Comparison of ENCODE assay signal across 23 mouse cellular contexts in the genomic region with DNA sequence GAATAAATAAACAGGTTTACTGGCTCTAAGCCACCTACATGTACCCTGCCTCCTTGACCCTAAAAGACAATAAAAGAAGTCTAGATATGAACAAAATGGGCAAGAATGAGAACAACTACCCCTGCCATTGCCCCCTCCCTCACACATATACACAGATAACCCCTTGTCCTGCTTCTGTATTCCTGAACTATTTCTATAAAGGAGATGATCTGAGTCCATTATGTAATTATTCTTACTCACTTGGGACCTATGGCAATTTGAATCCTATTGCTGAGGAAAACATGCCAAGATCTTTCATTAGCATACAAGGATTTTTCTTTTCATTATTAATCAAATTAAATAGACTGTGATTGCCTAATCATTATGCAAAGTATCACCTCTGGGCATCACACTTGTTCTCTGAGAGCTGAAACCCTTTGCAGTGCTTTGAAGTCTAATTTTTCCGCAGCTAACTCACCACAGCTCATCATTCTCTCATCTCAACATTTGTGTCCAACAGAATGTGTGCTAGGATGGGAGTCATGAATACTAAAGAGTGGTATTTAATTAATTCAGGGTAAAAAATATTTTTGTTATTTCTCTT. TPM values are rescaled to one million over a fixed set of nuclear protein-coding genes. Genes with fewer than 3 reads are reported as not detected.
DNase-seq lines count a peak whose midpoint lies in the region; ATAC-seq lines count a peak whose summit lies in the region.
"Had no signal": no experiment of that assay in that cellular context is flagged by ENCODE, and none has a peak within 500 bp of the region (broad histone marks: within the 10 kb centered on the region; RNA-seq: fewer than 3 reads in every experiment).

No protein-coding gene starts in this region.

- WGBS in hindbrain, embryonic 12.5 days, result 75% methylated on average over 1 of the region's 1 CpGs
- 94% methylated on average over 1 of the region's 1 CpGs for WGBS in hindbrain, embryonic 10.5 days
- WGBS in neural tube, embryonic 14.5 days, result 71% methylated on average over 1 of the region's 1 CpGs
- 38% methylated on average over 1 of the region's 1 CpGs for WGBS in neural tube, embryonic 15.5 days
- 50% methylated on average over 1 of the region's 1 CpGs for WGBS in midbrain, embryonic 15.5 days
- WGBS in forebrain, embryonic 11.5 days, result 91% methylated on average over 1 of the region's 1 CpGs

- H3K9me3 ChIP-seq in hindbrain, embryonic 12.5 days (replicated peaks), result no peaks in the 10 kb centered on the region
- no peaks in the 10 kb centered on the region for H3K9me3 ChIP-seq in hindbrain, embryonic 10.5 days
- H3K9me3 ChIP-seq in neural tube, embryonic 14.5 days (ENCODE audit: control insufficient read depth, low read length), result no peaks in the 10 kb centered on the region
- H3K9me3 ChIP-seq in neural tube, embryonic 15.5 days (replicated peaks), result no peaks in the 10 kb centered on the region
- H3K9me3 ChIP-seq in midbrain, embryonic 15.5 days, result no peaks in the 10 kb centered on the region
- H3K9me3 ChIP-seq in forebrain, embryonic 11.5 days (ENCODE audit: control insufficient read depth, low read length), result no peaks in the 10 kb centered on the region
- H3K9me3 ChIP-seq: embryonic facial prominence, embryonic 12.5 days; forebrain, embryonic 13.5 days; G1E; heart, embryonic 13.5 days had no signal

- peak; percentile 60; the same call in 1 of the 2 replicates for ATAC-seq in hindbrain, embryonic 12.5 days (ENCODE audit: low FRiP score)
- ATAC-seq in neural tube, embryonic 14.5 days (ENCODE audit: low read depth), result peak; percentile 44; the same call in 1 of the 2 replicates
- ATAC-seq in neural tube, embryonic 15.5 days (ENCODE audit: low FRiP score), result no peak
- peak; percentile 89 for ATAC-seq in midbrain, embryonic 15.5 days (replicated peaks)
- no peak for ATAC-seq in forebrain, embryonic 11.5 days (replicated peaks; ENCODE audit: low FRiP score)
- ATAC-seq: CD4-positive, CD25-positive, alpha-beta regulatory T cell, adult 4 months; forebrain, embryonic 13.5 days; forebrain, postnatal 0 days had no signal

- H3K9ac ChIP-seq in hindbrain, embryonic 12.5 days, result no peak overlapping the region
- H3K9ac ChIP-seq in neural tube, embryonic 14.5 days (replicated peaks; ENCODE audit: low read depth, low read length), result no peak overlapping the region
- no peak overlapping the region for H3K9ac ChIP-seq in neural tube, embryonic 15.5 days (replicated peaks)
- H3K9ac ChIP-seq in midbrain, embryonic 15.5 days, result no peak overlapping the region
- no peak overlapping the region for H3K9ac ChIP-seq in forebrain, embryonic 11.5 days (ENCODE audit: low read length)
- H3K9ac ChIP-seq: embryonic facial prominence, embryonic 12.5 days; forebrain, embryonic 13.5 days; forebrain, postnatal 0 days; heart, embryonic 13.5 days had no signal

- no peaks in the 10 kb centered on the region for H3K27me3 ChIP-seq in hindbrain, embryonic 12.5 days
- H3K27me3 ChIP-seq in hindbrain, embryonic 10.5 days (ENCODE audit: insufficient read depth, poor library complexity, severe bottlenecking), result no peaks in the 10 kb centered on the region
- H3K27me3 ChIP-seq in neural tube, embryonic 14.5 days (ENCODE audit: control insufficient read depth, insufficient read depth, low read length), result no peaks in the 10 kb centered on the region
- H3K27me3 ChIP-seq in neural tube, embryonic 15.5 days (replicated peaks), result no peaks in the 10 kb centered on the region
- no peaks in the 10 kb centered on the region for H3K27me3 ChIP-seq in midbrain, embryonic 15.5 days (replicated peaks)
- H3K27me3 ChIP-seq in forebrain, embryonic 11.5 days (ENCODE audit: control insufficient read depth, insufficient read depth, low read length), result no peaks in the 10 kb centered on the region
- H3K27me3 ChIP-seq: embryonic facial prominence, embryonic 12.5 days; forebrain, embryonic 13.5 days; heart, embryonic 13.5 days had no signal

- H3K27ac ChIP-seq in hindbrain, embryonic 12.5 days, result no peak overlapping the region
- H3K27ac ChIP-seq in hindbrain, embryonic 10.5 days, result no peak overlapping the region
- no peak overlapping the region for H3K27ac ChIP-seq in neural tube, embryonic 14.5 days (ENCODE audit: low read depth, low read length)
- no peak overlapping the region for H3K27ac ChIP-seq in neural tube, embryonic 15.5 days (replicated peaks)
- no peak overlapping the region for H3K27ac ChIP-seq in midbrain, embryonic 15.5 days
- H3K27ac ChIP-seq in forebrain, embryonic 11.5 days (ENCODE audit: low read depth, low read length), result no peak overlapping the region
- H3K27ac ChIP-seq: embryonic facial prominence, embryonic 12.5 days; forebrain, embryonic 13.5 days; gastrocnemius, adult 2 months; heart, embryonic 13.5 days had no signal

- DNase-seq in hindbrain, embryonic 10.5 days (ENCODE audit: low spot score), result no peak
- no peak for DNase-seq in urinary bladder, postnatal 25 days (ENCODE audit: low spot score)
- DNase-seq in forebrain, embryonic 11.5 days (ENCODE audit: low spot score), result no peak
- DNase-seq: adrenal gland, adult 8-10 months; adrenal gland, postnatal 36 days; B cell, adult 2 months; cerebellum, adult 11-12 months; cerebellum, adult 9-10 months; cerebellum, postnatal 25 days; forebrain, postnatal 0 days; gastrocnemius, adult 2 months; gastrocnemius, postnatal 25 days; heart, adult 11 months; heart, postnatal 36 days had no signal

- no peaks in the 10 kb centered on the region for H3K36me3 ChIP-seq in hindbrain, embryonic 12.5 days
- H3K36me3 ChIP-seq in hindbrain, embryonic 10.5 days, result no peaks in the 10 kb centered on the region
- no peaks in the 10 kb centered on the region for H3K36me3 ChIP-seq in neural tube, embryonic 14.5 days (ENCODE audit: control insufficient read depth, insufficient read depth, low read length)
- no peaks in the 10 kb centered on the region for H3K36me3 ChIP-seq in neural tube, embryonic 15.5 days
- H3K36me3 ChIP-seq in midbrain, embryonic 15.5 days (replicated peaks), result no peaks in the 10 kb centered on the region
- no peaks in the 10 kb centered on the region for H3K36me3 ChIP-seq in forebrain, embryonic 11.5 days (ENCODE audit: control insufficient read depth, insufficient read depth, low read length)
- H3K36me3 ChIP-seq: embryonic facial prominence, embryonic 12.5 days; G1E; heart, embryonic 13.5 days had no signal

- no peaks in the 10 kb centered on the region for H3K4me1 ChIP-seq in hindbrain, embryonic 12.5 days
- no peaks in the 10 kb centered on the region for H3K4me1 ChIP-seq in hindbrain, embryonic 10.5 days (replicated peaks)
- H3K4me1 ChIP-seq in neural tube, embryonic 14.5 days (ENCODE audit: control insufficient read depth, insufficient read depth, low read length), result no peaks in the 10 kb centered on the region
- no peaks in the 10 kb centered on the region; the same call in 1 of the 2 replicates for H3K4me1 ChIP-seq in neural tube, embryonic 15.5 days
- H3K4me1 ChIP-seq in midbrain, embryonic 15.5 days, result no peaks in the 10 kb centered on the region
- no peaks in the 10 kb centered on the region for H3K4me1 ChIP-seq in forebrain, embryonic 11.5 days (replicated peaks; ENCODE audit: control insufficient read depth, insufficient read depth, low read length)
- H3K4me1 ChIP-seq: embryonic facial prominence, embryonic 12.5 days; heart, embryonic 13.5 days had no signal

- no peak overlapping the region for H3K4me2 ChIP-seq in hindbrain, embryonic 12.5 days (replicated peaks)
- no peak overlapping the region for H3K4me2 ChIP-seq in neural tube, embryonic 14.5 days (ENCODE audit: low read depth, low read length)
- no peak overlapping the region for H3K4me2 ChIP-seq in neural tube, embryonic 15.5 days
- H3K4me2 ChIP-seq in midbrain, embryonic 15.5 days, result no peak overlapping the region
- H3K4me2 ChIP-seq in forebrain, embryonic 11.5 days (ENCODE audit: low read depth, low read length, severe bottlenecking), result no peak overlapping the region
- H3K4me2 ChIP-seq: embryonic facial prominence, embryonic 12.5 days; forebrain, embryonic 13.5 days; heart, embryonic 13.5 days had no signal

- H3K4me3 ChIP-seq in hindbrain, embryonic 12.5 days, result no peak overlapping the region
- H3K4me3 ChIP-seq in hindbrain, embryonic 10.5 days, result no peak overlapping the region
- H3K4me3 ChIP-seq in neural tube, embryonic 14.5 days (ENCODE audit: low read depth, low read length), result no peak overlapping the region
- no peak overlapping the region for H3K4me3 ChIP-seq in neural tube, embryonic 15.5 days (replicated peaks)
- H3K4me3 ChIP-seq in midbrain, embryonic 15.5 days, result no peak overlapping the region
- H3K4me3 ChIP-seq in forebrain, embryonic 11.5 days (ENCODE audit: low read depth, low read length), result no peak overlapping the region
- H3K4me3 ChIP-seq: embryonic facial prominence, embryonic 12.5 days; forebrain, embryonic 13.5 days; gastrocnemius, adult 2 months; heart, embryonic 13.5 days had no signal

RNA-seq across cellular contexts. Expression of a gene that starts 39.8 kb away (rescaled TPM):
- polyA plus RNA-seq in hindbrain, embryonic 12.5 days (2016; fragmentation: Nextera tagmentation; extraction: Ambion mirVana), result 51.3 and 57.1 TPM in 2 replicates
- polyA plus RNA-seq in hindbrain, embryonic 10.5 days (2016; fragmentation: Nextera tagmentation; extraction: Ambion mirVana), result 72.0 and 89.0 TPM in 2 replicates
- polyA plus RNA-seq in neural tube, embryonic 14.5 days (2014; fragmentation: Nextera tagmentation; extraction: Ambion mirVana), result 65.0 and 67.4 TPM in 2 replicates
- 66.0 and 66.9 TPM in 2 replicates for polyA plus RNA-seq in neural tube, embryonic 15.5 days (2015; fragmentation: Nextera tagmentation; extraction: Ambion mirVana)
- 51.8 and 53.3 TPM in 2 replicates for polyA plus RNA-seq in midbrain, embryonic 15.5 days (2015; fragmentation: Nextera tagmentation; extraction: Ambion mirVana)
- polyA plus RNA-seq in forebrain, embryonic 11.5 days (2014; fragmentation: Nextera tagmentation; extraction: Ambion mirVana), result 69.4 TPM in 2 replicates

Comparison
In these comparisons a context has a peak if more than half of its experiments do, and no peak if none do; other contexts are left out.
1. ATAC-seq: peak in hindbrain, embryonic 12.5 days (single experiment), neural tube, embryonic 14.5 days (single experiment) and midbrain, embryonic 15.5 days (single experiment); none in neural tube, embryonic 15.5 days (single experiment) and forebrain, embryonic 11.5 days (single experiment).